9 mouse cellular contexts compared by ENCODE assay signal in the genomic region with DNA sequence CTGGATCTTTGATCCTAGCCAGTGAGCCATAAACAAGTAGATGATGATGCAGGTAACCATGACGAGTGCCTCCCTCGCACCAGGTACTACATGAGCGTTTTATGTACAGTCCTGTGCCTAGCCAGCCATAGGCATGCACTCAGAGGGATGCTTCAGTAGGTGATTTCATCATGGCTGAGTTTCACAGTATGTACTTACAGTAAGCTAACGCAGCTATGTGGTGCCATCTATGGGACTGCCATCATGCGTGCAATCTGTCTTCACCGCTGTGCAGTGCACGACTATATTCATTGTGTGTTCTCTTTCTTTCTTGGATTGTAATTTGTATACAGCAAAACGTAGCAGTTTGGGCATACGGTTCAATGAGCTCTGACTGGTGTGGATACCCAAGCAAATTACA.
DNase-seq lines count a peak whose midpoint lies in the region; ATAC-seq and TF ChIP-seq lines count a peak whose summit lies in the region.
"Had no signal": no experiment of that assay in that cellular context is flagged by ENCODE, and none has a peak within 500 bp of the region (broad histone marks: within the 10 kb centered on the region; RNA-seq: fewer than 3 reads in every experiment).

No protein-coding gene starts in this region.

- no peaks in the 10 kb centered on the region for H3K27me3 ChIP-seq in kidney, embryonic 16.5 days (ENCODE audit: insufficient read depth, low read length)
- peaks cover 10% of the 10 kb centered on the region for H3K27me3 ChIP-seq in CH12.LX (replicated peaks)
- H3K27me3 ChIP-seq: Patski had no signal

- dilution Hi-C loops in CH12.LX (cut with MboI; ENCODE audit: extremely low pct_ligation_motif_present, extremely low pct_unique_long_range_greater_than_20kb, low sequenced_read_pairs) = no loop called here

- 0 out of 2 replicates have a peak, but pooled peaks have one; percentile 36 for ATAC-seq in kidney, embryonic 16.5 days (ENCODE audit: low FRiP score, low TSS enrichment)
- ATAC-seq in megakaryocyte, adult 5-6 weeks (ENCODE audit: poor library complexity, severe bottlenecking) = peak; percentile 67
- ATAC-seq: Patski had no signal

- peaks cover 4% of the 10 kb centered on the region; the same call in 1 of the 2 replicates for H3K36me3 ChIP-seq in kidney, embryonic 16.5 days (ENCODE audit: insufficient read depth, low read length)
- no peaks in the 10 kb centered on the region for H3K36me3 ChIP-seq in CH12.LX (replicated peaks in 1 of 2; ENCODE audit: control insufficient read depth in 1 of 2, insufficient read depth in 1 of 2, low read length in 1 of 2)

- no peak overlapping the region for H3K9ac ChIP-seq in kidney, embryonic 16.5 days (replicated peaks; ENCODE audit: low read length)
- no peak overlapping the region for H3K9ac ChIP-seq in CH12.LX (ENCODE audit: insufficient read depth, low read depth)

- no peaks in the 10 kb centered on the region for H3K9me3 ChIP-seq in kidney, embryonic 16.5 days (ENCODE audit: low read length)
- peaks cover 3% of the 10 kb centered on the region for H3K9me3 ChIP-seq in CH12.LX (replicated peaks; ENCODE audit: low read length)

- H3K4me3 ChIP-seq in kidney, embryonic 16.5 days (ENCODE audit: low read length) = no peak overlapping the region
- no peak overlapping the region for H3K4me3 ChIP-seq in CH12.LX (replicated peaks in 1 of 3; ENCODE audit: low read depth in 2 of 3, low read length in 2 of 3, poor library complexity in 1 of 3)

- H3K4me2 ChIP-seq in kidney, embryonic 16.5 days (replicated peaks; ENCODE audit: low read depth, low read length) = no peak overlapping the region
- H3K4me2 ChIP-seq in CH12.LX (ENCODE audit: insufficient read depth, low read depth, poor library complexity, severe bottlenecking) = no peak overlapping the region

- TF ChIP-seq RAD21 in CH12.LX (IDR thresholded peaks at IDR 0.05; ENCODE audit: low read depth, low read length) = peak; percentile 58

- TF ChIP-seq POLR2A in CH12.LX (IDR thresholded peaks at IDR 0.05; ENCODE audit: low read depth, low read length) = no peak

- H3K4me1 ChIP-seq in kidney, embryonic 16.5 days (ENCODE audit: insufficient read depth, low read length) = peaks cover 17% of the 10 kb centered on the region
- no peaks in the 10 kb centered on the region for H3K4me1 ChIP-seq in CH12.LX (ENCODE audit: control insufficient read depth in 1 of 2, insufficient read depth in 2 of 2)

- H3K27ac ChIP-seq in kidney, embryonic 16.5 days (ENCODE audit: low read length) = no peak overlapping the region
- H3K27ac ChIP-seq in CH12.LX (ENCODE audit: insufficient read depth, low read depth) = no peak overlapping the region
- H3K27ac ChIP-seq: macrophage had no signal

- TF ChIP-seq CTCF in CH12.LX (conservative IDR thresholded peaks at IDR 0.05 in 1 of 2, IDR thresholded peaks at IDR 0.05 in 1 of 2; ENCODE audit: low read depth in 2 of 2, low read length in 2 of 2) = peak in 1 of 2 experiments; percentile 50; a peak in 2 of 4 replicates

- H3K79me2 ChIP-seq in CH12.LX (replicated peaks; ENCODE audit: control insufficient read depth, extremely low read depth, insufficient read depth, poor library complexity, severe bottlenecking) = no peaks in the 10 kb centered on the region

- in situ Hi-C loops in CH12.LX (cut with MboI; ENCODE audit: low pct_ligation_motif_present, low pct_unique_long_range_greater_than_20kb, low sequenced_read_pairs) = no loop called here

- no peak for DNase-seq in kidney, adult 18-20 months
- DNase-seq in 416B (ENCODE audit: low read depth) = peak; percentile 75
- DNase-seq in CH12.LX (ENCODE audit: extremely low read depth) = peak; percentile 22
- no peak for DNase-seq in yolk sac, embryonic 10.5 days (ENCODE audit: low spot score)
- DNase-seq in cerebellum, postnatal 36 days = no peak

- no peak for TF ChIP-seq EP300 in CH12.LX (IDR thresholded peaks at IDR 0.05; ENCODE audit: low read length)

- 77% methylated on average over 9 of the region's 9 CpGs for WGBS in kidney, embryonic 16.5 days

TF ChIP-seq in CH12.LX, 34 proteins besides CTCF, POLR2A, EP300 and RAD21:
- no peak for TF ChIP-seq ZKSCAN1 (IDR thresholded peaks at IDR 0.05; ENCODE audit: borderline replicate concordance, low read depth, low read length)
- TF ChIP-seq ZMIZ1 (IDR thresholded peaks at IDR 0.05; ENCODE audit: low read depth, low read length) = no peak
- no peak for TF ChIP-seq NRF1 (IDR thresholded peaks at IDR 0.05; ENCODE audit: low read depth, low read length)
- peak; percentile 23; the same call in 1 of the 2 replicates for TF ChIP-seq SMC3 (IDR thresholded peaks at IDR 0.05; ENCODE audit: low read depth, low read length)
- TF ChIP-seq MAX (IDR thresholded peaks at IDR 0.05; ENCODE audit: low read length) = no peak

Comparison
In these comparisons a context has a peak if more than half of its experiments do, and no peak if none do; other contexts are left out.
1. DNase-seq: peak in 416B (single experiment) and CH12.LX (single experiment); none in kidney, adult 18-20 months (single experiment), yolk sac, embryonic 10.5 days (single experiment) and cerebellum, postnatal 36 days (0 of 2).